Mouse (Mus musculus): ENCODE results near the gene Smco2.
"Not testable (repeated sequence)": the region's sequence is repeated elsewhere in the genome, so short reads cannot be mapped to it uniquely, and the experiment has no call there.

Smco2 gene

DNA sequence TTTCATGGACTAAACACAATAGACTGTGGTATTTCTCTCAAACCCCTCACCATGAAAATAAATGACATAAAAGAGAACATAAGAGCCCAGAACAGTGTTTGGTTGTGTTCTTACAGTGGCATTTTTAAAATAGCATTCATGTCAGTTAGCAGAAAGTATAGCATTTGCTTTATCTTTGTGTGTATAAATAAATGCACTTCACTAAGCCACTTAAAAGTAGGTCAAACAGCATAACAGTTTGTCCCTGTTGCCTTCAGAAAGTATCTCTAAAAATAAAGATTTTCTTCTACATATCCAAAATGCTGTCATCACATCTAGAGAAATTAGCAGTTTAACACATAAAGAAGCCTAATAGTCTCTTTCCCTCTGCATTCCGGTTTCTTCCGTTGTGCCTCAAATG lies 7.5 kb downstream of the Smco2 start:
- no peak for DNase-seq (ENCODE audit: low read depth, low spot score)

DNA sequence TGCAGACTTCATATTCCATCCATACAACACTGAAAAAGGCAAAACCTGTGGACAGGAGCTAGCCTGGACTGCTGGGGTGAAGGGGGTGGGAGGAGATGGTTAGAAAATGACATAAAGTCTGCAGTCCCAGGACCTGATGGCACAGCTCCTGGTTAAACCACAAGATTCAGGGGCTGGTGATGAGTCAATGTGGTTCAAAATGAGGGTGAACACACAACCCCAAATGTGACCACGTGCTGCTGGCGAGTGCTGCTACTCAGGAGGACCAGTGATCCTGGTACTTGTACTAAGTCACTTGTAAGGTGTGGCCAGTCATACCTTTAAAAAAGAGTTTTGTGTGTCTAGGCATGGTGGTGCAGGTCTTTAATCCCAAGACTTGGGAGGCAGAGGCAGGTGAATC lies 13.2 kb downstream of the Smco2 start:
- DNase-seq (ENCODE audit: low read depth, low spot score): no peak

DNA sequence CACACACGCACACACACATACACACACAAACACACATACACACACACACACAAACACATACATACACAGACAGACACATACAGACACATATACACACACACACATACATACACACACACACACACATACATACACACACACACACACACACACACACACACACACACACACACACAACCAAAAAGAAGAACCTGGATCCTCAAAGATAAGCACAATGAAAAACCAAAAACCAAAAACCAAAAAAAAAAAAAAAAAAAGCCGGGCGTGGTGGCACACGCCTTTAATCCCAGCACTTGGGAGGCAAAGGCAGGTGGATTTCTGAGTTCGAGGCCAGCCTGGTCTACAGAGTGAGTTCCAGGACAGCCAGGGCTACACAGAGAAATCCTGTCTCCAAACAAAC lies 14.5 kb downstream of the Smco2 start:
- not testable (repeated sequence) for DNase-seq (ENCODE audit: low read depth, low spot score)

DNA sequence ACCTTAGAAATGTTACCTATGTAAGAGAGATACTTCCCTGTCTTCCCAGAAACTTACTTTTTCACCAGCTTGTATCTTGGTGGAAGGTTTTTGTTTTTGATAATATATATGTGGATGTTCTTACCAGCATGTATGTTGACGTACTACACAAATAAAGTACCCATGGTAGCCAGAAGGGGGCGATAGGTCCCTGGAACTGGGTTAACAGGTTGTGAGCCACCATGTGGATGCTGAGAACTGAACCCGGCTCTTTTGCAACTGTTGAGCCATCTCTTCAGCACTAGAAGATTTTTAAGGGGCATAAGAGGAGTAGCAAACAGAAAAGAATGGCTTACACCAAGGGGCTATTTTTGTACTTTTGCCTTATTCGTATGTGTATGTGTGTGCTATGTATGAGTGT lies 15.8 kb downstream of the Smco2 start:
- no peak for DNase-seq (ENCODE audit: low read depth, low spot score)

DNA sequence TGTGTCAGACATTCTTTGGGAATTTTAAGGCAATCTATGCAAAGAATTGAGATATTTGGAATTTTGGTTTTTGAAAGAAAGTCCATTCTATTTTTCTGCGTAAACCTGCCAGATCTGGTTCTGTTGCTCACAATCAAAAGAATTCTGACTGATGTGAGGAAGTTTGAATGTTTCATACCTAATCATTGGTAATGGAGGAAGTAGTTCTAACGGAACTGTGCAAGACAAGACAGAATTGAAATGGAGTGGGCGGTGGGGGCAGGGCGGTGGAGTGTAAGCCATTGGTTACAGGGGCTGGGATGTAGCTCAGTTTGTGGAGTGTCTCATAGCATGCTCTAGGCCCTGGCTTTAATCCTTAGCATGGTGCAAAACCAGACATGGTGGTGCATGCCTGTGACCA lies 22.1 kb downstream of the Smco2 start:
- DNase-seq (ENCODE audit: low read depth, low spot score): no peak

DNA sequence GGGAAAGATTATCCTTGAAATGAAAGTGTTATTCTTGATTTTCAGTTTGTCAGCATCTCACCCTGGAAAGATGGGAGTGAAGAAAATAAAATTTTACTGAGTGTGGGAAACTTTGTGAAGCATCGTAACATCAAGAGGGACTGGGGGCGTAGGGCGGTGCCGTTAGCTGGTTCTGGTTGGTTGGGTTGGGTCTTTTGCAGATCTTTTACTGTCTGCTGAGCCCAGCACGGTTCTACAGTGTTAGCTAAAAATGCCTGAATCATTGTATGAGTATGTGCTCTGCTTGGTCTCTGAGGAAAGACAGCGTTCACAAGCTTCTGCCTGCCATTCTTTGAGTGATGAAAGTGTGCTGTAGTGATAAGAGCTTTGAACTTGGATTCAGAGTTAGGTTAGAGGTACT lies 24.5 kb downstream of the Smco2 start:
- no peak for DNase-seq (ENCODE audit: low read depth, low spot score)

DNA sequence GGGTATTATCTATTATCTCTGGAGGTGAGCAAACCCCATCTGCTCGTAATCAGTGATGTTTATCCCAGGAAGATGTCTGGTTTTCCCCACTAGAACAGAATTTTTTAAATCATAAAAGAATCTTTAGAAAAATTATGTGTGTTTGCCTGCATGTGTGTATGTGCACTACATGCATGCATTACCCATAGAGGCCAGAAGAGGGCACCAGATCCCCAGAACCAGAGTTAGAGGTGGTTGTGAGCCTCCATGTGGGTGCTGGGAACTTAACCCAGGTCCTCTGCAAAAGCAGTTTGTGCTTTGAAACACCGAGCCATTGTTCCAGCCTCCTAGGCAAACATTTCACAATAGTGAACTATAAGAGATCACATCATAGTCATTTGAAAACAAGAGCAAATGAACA lies 26.9 kb downstream of the Smco2 start:
- no peak for DNase-seq (ENCODE audit: low read depth, low spot score)

DNA sequence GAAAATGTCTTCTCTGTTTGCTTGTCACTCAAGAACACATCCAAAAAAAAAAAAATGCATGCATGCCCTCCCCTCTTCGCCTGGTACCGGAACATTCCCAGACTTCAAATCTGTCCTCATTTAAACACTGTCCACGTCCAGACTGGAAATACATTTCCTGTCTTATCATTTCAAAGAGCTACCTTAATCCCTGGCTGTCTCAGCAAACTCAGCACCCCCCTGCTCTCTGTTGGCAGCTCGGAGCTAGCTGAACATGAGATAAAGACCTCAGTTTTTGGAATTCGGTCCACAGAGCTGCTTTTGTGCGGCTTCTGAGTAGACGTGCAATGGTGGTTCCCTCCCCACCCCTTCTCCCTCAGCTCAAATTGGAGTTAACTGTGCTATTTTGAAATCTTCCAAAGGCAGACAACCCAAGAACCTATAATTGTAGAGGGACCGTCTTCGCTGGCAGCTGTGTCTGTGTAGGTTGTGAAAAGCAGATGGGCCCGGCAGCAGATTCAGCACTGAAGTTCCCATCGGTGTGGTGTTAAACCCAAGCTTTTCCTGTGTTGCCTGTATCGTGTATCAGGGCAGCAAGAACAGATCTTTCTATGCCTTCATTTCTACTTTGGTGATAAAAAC lies 27.6 kb downstream of the Smco2 start:
- no peak for DNase-seq (ENCODE audit: low read depth, low spot score)

DNA sequence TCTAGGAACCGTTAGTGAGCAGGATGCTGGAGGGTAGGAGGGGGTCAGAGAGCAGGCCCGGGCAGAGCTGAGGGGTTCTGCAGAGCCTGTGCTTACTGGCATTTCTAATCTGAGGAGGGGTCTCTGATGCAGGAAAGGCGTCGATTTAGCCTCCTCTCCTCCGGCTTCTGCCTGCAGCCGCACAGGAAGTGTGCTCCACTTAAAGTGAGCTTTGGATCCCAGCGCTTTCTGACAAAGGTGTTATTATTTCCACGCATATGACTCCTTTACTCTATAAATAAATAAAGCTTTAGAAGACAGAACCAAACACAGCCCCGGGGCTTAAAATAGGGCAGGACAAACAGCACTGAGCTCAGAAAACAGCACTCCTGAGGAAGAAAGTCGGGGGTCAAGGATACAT lies 29.0 kb downstream of the Smco2 start:
- DNase-seq (ENCODE audit: low read depth, low spot score): no peak

DNA sequence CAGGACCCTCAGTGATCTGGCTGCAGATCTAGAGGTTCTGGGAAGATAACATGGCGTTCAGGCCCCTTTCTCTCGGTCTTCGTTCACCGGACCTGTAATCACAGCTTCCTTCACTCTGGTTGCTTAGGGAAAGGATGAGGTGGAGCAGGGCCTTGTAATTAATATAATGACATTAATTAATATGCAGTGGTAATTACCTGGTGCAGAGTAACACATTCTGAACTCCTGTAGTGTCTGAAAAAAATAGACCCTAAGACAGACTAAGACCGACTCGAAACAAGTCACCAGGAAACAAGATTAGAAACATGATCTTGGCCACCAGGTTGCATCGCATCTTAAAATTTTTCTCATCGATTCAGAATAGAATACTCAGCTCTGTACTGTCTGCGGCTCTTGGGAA lies 30.0 kb downstream of the Smco2 start:
- no peak for DNase-seq (ENCODE audit: low read depth, low spot score)

DNA sequence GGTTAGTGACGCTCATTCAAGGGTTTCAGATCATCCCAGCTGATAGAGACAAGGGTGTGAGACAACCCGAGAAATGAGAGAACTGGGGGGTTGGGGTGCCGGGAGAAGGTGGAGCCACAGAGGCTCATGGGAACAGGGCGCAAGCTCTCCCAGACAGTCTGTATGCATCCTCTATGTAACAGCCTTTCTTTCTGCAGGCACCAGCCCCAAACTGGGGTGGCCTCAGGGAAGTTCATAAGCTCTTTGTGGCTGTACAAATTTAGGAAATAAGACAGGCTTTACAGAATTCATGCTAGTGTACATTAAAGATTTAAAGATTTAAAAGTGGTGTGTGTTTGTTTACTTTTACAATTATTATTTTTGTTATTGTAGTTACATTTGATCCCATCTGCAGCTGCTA lies 30.4 kb downstream of the Smco2 start:
- DNase-seq (ENCODE audit: low read depth, low spot score): no peak

DNA sequence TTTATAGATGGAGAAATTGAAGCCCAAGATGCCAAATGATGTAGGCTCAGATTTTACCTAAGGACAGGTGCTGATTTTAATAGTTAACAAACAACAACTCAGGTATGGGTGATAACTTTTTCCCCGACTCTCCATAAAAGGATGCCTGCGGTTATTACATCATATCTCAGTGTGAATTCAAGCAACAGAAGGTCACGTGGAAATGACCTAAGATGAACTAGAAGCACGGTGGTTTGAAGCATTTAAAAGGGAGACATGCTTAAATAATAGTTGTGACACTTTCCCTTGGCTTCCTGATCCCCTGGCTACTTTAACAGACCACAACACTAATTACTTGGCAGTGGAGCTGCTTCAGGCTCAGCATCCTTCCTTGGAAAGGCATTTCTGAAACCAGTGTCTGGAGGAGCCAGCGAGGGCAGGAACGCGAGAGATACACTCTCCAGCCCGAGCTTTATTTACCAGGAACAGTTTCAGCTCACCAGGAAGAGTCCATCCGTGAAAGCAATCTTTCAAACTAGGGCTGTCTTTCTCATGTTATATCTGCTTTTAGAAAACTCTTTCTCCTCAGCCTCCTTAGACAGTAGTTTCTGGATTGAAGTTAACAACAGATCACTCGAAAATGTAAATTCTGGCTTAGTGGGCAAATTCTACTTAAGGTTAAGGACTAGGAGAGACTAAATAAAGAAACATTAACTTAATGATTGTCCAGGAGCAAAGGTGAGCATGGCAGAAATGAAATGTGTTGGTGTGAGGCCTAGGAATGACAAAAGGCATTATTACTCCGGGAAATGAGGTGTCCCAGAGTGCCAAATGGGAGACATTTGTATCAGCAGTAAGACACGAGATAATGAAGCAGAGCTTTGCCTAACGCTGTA lies 32.2 kb downstream of the Smco2 start:
- DNase-seq (ENCODE audit: low read depth, low spot score): no peak

DNA sequence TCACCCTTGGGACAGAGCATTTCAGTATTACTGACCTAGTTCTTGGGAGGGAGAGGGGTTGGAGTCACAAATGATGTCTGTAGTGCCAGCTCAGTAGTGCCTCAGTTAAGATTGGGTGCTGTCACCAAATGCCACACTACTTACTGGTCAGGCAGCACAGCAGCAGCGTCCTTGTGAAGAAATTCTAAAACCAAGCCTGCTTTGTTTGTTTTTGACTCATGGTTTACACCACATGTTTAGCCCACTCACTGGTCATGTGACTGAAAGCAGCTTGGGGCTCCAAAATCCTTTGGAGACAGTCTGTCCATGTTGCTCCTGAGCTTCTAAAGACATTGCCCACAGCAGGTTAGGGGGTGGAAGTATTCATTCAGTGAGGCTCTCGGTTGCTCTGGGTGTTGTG lies 33.5 kb downstream of the Smco2 start:
- no peak for DNase-seq (ENCODE audit: low read depth, low spot score)

DNA sequence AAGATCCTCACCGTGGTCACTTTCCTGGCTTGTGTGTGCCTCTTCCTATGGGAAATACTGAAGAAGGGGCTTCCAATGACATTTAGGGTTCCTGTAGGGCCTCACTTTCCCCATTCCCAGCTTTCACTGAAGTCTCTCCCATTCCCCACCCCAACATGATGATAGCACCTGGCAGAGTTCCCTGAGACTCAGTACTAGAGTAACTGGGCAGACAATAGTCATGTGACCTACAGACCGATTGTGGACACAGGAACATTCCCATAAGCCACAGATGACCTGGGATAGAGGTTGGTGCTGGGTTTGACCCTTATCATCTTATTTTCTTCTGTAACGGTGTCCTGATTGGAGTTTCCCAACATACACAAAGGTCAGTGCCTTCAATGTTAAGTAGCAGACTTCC lies 34.3 kb downstream of the Smco2 start:
- no peak for DNase-seq (ENCODE audit: low read depth, low spot score)

DNA sequence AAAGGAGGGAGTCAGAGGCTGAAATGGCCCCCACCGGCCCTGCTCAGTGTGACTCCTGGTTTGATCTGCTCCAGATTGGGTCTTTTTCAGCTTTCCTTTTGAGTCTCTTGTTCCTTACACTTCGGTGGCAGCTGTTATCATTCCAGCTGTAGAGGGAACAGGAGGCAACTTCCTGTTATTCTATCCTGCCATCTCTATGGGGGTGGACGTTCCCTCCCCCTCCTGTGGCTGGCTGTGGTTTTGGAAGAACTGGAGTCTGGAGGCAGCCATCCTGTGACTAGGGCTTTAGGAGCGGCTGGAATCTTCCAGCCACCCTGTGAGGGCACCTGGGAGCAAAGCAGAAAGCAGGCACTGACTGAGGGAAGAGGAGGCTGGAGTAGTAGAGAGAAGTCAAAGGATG lies 34.9 kb downstream of the Smco2 start:
- DNase-seq (ENCODE audit: low read depth, low spot score): no peak

DNA sequence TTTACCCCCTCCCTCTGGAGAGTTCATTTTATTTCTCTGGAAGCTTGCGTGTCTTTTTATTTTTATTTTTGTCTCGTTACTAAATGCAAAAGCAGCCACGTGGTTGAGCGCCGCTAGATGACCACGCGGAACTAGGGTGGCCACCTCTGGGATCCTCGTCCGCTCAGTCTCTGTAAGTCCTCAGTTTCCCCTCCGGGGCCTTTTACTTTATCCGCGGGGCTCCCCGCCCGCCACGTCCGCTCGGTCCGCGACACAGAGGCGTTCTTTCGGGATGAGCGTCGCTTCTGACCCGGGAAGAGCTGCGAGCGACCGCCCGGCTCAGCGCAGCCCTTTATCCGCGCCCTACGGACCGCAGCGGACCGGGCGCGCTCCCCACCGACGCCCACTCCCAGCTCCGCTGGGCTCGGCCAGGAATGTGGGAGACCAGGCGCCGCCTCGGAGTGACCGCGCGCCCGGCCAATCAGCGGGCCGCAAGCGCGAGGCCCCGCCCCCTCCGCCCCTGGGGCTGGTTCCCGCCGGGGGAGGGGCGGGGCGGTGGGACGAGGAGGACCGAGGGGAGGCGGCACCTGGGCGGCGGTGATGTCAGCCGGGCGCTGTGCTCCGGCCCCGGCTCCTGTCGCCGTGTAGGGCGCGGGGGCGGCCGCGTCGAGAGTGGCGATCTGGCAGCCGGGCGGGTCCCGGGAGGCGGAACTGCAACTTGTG lies 38.2 kb downstream of the Smco2 start, which contains the start of gene Ppfibp1:
Gene Ppfibp1, plus strand, starts transcription at position 530 of the 702 bp plus-strand sequence.
- peak; percentile 80 for DNase-seq (ENCODE audit: low read depth, low spot score)

DNA sequence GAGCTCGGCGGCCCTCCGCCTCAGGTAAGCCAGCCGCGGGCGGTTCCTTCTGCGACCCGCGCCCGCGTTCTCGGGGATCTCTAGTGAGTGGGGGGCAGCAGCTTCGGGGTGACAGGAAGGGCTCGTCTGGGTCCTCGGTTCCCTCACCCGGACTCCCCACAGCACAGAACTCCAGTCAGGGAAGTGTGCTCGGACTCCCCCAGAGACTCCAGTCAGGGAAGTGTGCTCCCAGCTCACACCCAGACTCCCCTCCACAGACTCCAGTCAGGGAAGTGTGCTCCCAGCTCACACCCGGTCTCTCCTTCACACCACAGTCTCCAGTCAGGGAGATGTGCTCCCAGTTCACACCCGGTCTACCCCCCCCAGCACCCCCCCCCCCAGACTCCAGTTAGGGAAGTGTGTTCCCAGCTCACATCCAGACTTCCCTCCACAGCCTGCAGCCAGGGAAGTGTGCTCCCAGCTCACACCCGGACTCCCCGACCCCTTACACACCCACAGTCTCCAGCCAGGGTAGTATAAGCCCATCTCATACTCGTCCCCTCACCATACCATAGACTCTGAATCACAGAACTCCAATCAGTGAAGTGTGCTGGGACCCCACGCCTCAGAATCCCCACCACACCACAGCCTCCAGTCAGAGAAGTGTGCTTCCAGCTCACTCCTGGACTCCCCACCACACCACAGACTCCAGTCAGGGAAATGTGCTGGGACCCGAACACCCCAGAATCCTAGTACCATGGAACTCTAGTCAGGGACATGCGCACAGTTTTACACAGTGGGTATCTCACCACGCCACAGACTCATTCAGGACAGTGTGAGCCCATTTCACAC lies 39.0 kb downstream of the Smco2 start:
- DNase-seq (ENCODE audit: low read depth, low spot score): no peak

DNA sequence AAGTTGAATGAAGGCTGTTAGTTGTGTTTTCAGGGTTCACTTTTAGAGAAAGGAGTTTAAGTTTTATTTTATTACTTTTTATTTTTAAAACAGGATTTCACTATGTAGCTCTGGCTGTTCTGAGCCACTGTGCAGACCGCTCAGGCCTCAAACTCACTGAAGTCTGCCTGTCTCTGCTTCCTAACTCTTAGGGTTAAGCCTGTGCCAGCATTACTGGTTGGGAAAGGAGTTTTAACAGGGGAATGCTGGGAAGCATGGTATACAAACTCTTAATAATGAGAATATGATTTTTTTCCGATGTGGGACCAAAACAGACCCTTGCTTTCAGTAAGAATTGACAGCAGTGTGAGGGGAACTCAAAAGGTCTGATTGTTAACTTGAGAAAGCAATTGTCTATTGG lies 40.3 kb downstream of the Smco2 start:
- no peak for DNase-seq (ENCODE audit: low read depth, low spot score)

DNA sequence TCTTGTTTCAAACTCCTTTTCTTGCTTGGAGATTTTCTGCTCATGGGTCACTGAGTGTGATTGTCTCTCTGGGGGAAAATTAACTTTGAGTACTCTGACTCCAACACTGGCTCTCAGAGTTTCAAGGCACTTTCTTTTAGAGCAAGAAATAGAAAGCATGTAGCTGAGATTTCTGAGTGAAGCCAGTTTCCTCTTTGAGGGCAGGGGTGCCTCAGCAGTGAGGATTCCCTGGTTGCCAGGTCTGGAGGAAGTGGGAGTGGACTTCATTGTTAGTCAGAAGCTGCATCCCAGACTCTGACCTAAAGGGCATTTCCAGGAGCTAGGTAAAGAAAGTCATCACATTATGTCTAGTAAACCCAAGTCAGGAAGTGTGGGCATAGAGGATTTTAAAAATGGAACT lies 40.7 kb downstream of the Smco2 start:
- no peak for DNase-seq (ENCODE audit: low read depth, low spot score)

DNA sequence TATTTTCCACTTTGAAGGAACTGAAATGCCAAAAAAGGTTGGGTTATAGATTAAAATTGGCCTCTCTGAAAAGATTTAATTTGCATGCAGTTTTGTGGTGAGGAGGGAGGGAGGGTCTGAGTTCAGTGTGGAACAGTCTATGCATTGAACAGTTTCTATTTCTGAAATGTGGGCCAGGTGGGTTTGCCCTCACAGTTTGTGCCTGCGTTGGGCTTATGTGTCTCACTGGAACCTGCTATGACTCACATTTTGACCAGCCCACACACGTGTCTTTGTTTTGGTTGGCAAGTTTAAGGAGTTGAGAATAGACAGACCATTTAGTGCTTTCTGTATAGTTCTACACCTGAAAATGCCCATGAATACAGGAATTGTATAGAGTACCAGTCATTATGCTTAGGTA lies 44.0 kb downstream of the Smco2 start:
- no peak for DNase-seq (ENCODE audit: low read depth, low spot score)

DNA sequence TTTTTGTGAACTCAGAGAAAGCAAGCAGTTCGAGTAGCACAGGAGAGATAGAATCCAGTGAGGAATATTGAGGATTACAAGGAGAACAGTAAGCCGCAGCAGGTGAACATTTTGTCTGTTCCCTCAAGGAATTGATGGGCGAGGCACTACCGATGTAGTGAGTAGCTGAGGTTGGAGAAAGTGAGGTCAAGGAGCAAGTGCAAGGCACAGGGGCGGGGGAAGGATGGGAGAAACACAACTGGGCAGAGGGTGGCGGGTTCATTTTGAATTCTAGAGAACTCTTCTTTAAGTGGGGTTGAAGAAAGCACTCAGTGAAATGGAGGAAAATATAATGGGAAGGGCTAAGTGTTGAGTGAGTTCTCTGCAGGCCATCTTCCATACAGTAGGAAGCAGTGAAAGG lies 48.8 kb downstream of the Smco2 start:
- no peak for DNase-seq (ENCODE audit: low read depth, low spot score)

DNA sequence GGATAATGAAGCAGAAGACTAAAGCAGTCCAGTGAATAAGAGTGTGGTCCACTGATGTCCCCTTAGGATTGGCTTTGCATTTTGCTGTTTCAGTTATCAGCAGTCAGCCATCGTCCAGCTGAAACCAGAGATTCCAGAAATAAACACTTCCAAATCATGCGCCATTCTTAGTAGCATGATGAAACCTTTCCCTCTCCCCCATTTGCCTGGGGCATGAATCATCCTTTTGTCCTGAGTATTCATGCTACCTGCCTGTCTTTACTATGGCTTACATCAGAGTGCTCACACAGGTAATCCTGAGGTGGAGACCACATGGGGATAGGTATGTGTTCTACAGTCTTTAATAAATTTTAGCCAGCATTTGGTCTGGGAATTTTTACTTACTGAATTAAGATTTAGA lies 49.7 kb downstream of the Smco2 start:
- no peak for DNase-seq (ENCODE audit: low read depth, low spot score)

Data from c-Kit-negative CD71-positive TER-119-positive erythroid progenitor cells, embryonic 14.5 days (primary cell).